Mouse (Mus musculus) ES-Bruce4 (cell line): ENCODE data around the gene Slc25a11. TPM values are rescaled to one million over a fixed set of nuclear protein-coding genes. Genes with fewer than 3 reads are reported as not detected.
A peak's percentile ranks its signal among the peaks of the same experiment; 100 is the strongest.

Experiments used
- H3K27ac ChIP-seq: 2 replicates; pipeline ENCODE4 v1.5.1; 2012; ENCODE audit warnings: low read length, inconsistent platforms; ENCODE audit not compliant: insufficient read depth
- H3K27me3 ChIP-seq: 2 replicates; pipeline ENCODE4 v1.6.1; 2012; ENCODE audit warnings: mild to moderate bottlenecking, low read length, inconsistent platforms; ENCODE audit not compliant: control insufficient read depth, poor library complexity, insufficient read depth, severe bottlenecking
- H3K36me3 ChIP-seq: 2 replicates; pipeline ENCODE4 v1.6.1; 2012; ENCODE audit warnings: inconsistent platforms, mild to moderate bottlenecking, low read length, moderate library complexity; ENCODE audit not compliant: control insufficient read depth, poor library complexity, insufficient read depth, severe bottlenecking
- H3K4me1 ChIP-seq: one replicate; pipeline ENCODE4 v1.8.1; 2011; ENCODE audit warnings: low read length; ENCODE audit not compliant: control insufficient read depth, insufficient read depth
- H3K4me3 ChIP-seq: 2 replicates; pipeline ENCODE4 v1.5.1; 2011; ENCODE audit warnings: low read depth, mild to moderate bottlenecking, low read length
- H3K9ac ChIP-seq: 2 replicates; pipeline ENCODE4 v1.6.1; 2012; ENCODE audit warnings: low read depth, mild to moderate bottlenecking, inconsistent platforms; ENCODE audit not compliant: poor library complexity, severe bottlenecking
- H3K9me3 ChIP-seq: replicated peaks from 2 replicates; pipeline ENCODE4 v1.6.1; 2012; ENCODE audit warnings: mild to moderate bottlenecking, low read length, inconsistent platforms; ENCODE audit not compliant: control insufficient read depth, poor library complexity, insufficient read depth, severe bottlenecking
- CTCF ChIP-seq: IDR thresholded peaks from one replicate; pipeline ENCODE4 v1.8.1; 2011; ENCODE audit warnings: low read depth, low read length
- EP300 ChIP-seq: IDR thresholded peaks from 2 replicates; pipeline ENCODE4 v1.6.1; 2011; ENCODE audit warnings: low read depth, low read length; ENCODE audit not compliant: insufficient read depth
- POLR2A ChIP-seq: IDR thresholded peaks from one replicate; pipeline ENCODE4 v1.8.1; 2011; ENCODE audit warnings: low read length; ENCODE audit not compliant: insufficient read depth
- polyA plus RNA-seq: library from polyadenylated mRNA; stranded (reverse); fragments of >200 nt; gene quantifications from 2 replicates; pipeline ENCODE4 v1.2.4, GENCODE M21; 2011; ENCODE audit warnings: low read depth; ENCODE audit not compliant: missing spikeins, insufficient read depth, insufficient read length

Gene Slc25a11
- polyA plus RNA-seq, 1 experiment: 45.0 TPM

GRCm38 (mm10) chr11:70638293-70638692, 9.0 kb downstream of the Slc25a11 start:
- H3K27me3 ChIP-seq: no peaks in the 10 kb centered on the region
- TF ChIP-seq CTCF: no peak
- no peak for TF ChIP-seq POLR2A
- no peak for TF ChIP-seq EP300
- H3K36me3 ChIP-seq: no peaks in the 10 kb centered on the region
- H3K27ac ChIP-seq: no peak overlapping the region
- H3K4me3 ChIP-seq: no peak overlapping the region
- H3K4me1 ChIP-seq: no peaks in the 10 kb centered on the region
- no peaks in the 10 kb centered on the region for H3K9me3 ChIP-seq
- no peak overlapping the region for H3K9ac ChIP-seq

GRCm38 (mm10) chr11:70637764-70638163, 9.5 kb downstream of the Slc25a11 start:
- Histone ChIP-seq H3K9me3 (no peaks in the 10 kb centered on the region), H3K9ac (no peak overlapping the region), H3K4me1 (no peaks in the 10 kb centered on the region), H3K36me3 (no peaks in the 10 kb centered on the region), H3K4me3 (no peak overlapping the region), H3K27me3 (no peaks in the 10 kb centered on the region), H3K27ac (no peak overlapping the region)
- TF ChIP-seq POLR2A: no peak
- no peak for TF ChIP-seq CTCF
- TF ChIP-seq EP300: no peak

GRCm38 (mm10) chr11:70635601-70636000, 11.7 kb downstream of the Slc25a11 start:
- Histone ChIP-seq H3K27me3 (no peaks in the 10 kb centered on the region), H3K9me3 (no peaks in the 10 kb centered on the region), H3K36me3 (no peaks in the 10 kb centered on the region), H3K9ac (no peak overlapping the region), H3K27ac (no peak overlapping the region), H3K4me1 (no peaks in the 10 kb centered on the region), H3K4me3 (no peak overlapping the region)
- TF ChIP-seq EP300 (no peak), CTCF (no peak), POLR2A (no peak)

GRCm38 (mm10) chr11:70630129-70630528, 17.1 kb downstream of the Slc25a11 start:
- H3K36me3 ChIP-seq: no peaks in the 10 kb centered on the region
- TF ChIP-seq POLR2A (no peak), EP300 (no peak), CTCF (no peak)
- H3K27me3 ChIP-seq: no peaks in the 10 kb centered on the region
- H3K9ac ChIP-seq: no peak overlapping the region
- H3K4me3 ChIP-seq: no peak overlapping the region
- peaks cover 3% of the 10 kb centered on the region for H3K4me1 ChIP-seq
- no peaks in the 10 kb centered on the region for H3K9me3 ChIP-seq
- no peak overlapping the region for H3K27ac ChIP-seq

GRCm38 (mm10) chr11:70629557-70629956, 17.7 kb downstream of the Slc25a11 start:
- H3K9ac ChIP-seq: no peak overlapping the region
- H3K9me3 ChIP-seq: no peaks in the 10 kb centered on the region
- no peak overlapping the region for H3K27ac ChIP-seq
- no peak overlapping the region for H3K4me3 ChIP-seq
- H3K27me3 ChIP-seq: no peaks in the 10 kb centered on the region
- peaks cover 3% of the 10 kb centered on the region for H3K4me1 ChIP-seq
- TF ChIP-seq EP300 (no peak), CTCF (peak; percentile 8)
- H3K36me3 ChIP-seq: no peaks in the 10 kb centered on the region

GRCm38 (mm10) chr11:70628431-70628830, 18.8 kb downstream of the Slc25a11 start:
- Histone ChIP-seq H3K27ac (no peak overlapping the region), H3K9ac (no peak overlapping the region), H3K36me3 (no peaks in the 10 kb centered on the region), H3K27me3 (no peaks in the 10 kb centered on the region), H3K4me3 (no peak overlapping the region), H3K4me1 (peaks cover 3% of the 10 kb centered on the region), H3K9me3 (no peaks in the 10 kb centered on the region)
- TF ChIP-seq POLR2A: no peak
- no peak for TF ChIP-seq CTCF
- TF ChIP-seq EP300: no peak

- no peak for TF ChIP-seq POLR2A
- no peak for TF ChIP-seq CTCF
- TF ChIP-seq EP300: no peak
These were observed 20.4 kb downstream of the Slc25a11 start for GRCm38 (mm10) chr11:70626877-70627276.

More at GRCm38 (mm10) chr11:70626877-70627276, 20.4 kb downstream of the Slc25a11 start:
- Histone ChIP-seq H3K27ac (peak overlapping the region; percentile 10; the same call in 1 of the 2 replicates), H3K36me3 (no peaks in the 10 kb centered on the region), H3K9ac (no peak overlapping the region), H3K27me3 (no peaks in the 10 kb centered on the region), H3K4me3 (no peak overlapping the region), H3K4me1 (peaks cover 3% of the 10 kb centered on the region), H3K9me3 (no peaks in the 10 kb centered on the region)
